Mouse (Mus musculus) left cerebral cortex, postnatal 4 days (tissue): Measurements from ENCODE around the gene Cldn6. TPM values are rescaled to one million over a fixed set of nuclear protein-coding genes. Genes with fewer than 3 reads are reported as not detected.
A peak's percentile ranks its signal among the peaks of the same experiment; 100 is the strongest.

Experiments used
- DNase-seq: peaks from one replicate; pipeline ENCODE4 v3.0.0-alpha.2; 2022
- intact Hi-C: fragments of 180-260 bp; cut with DNase I; formaldehyde crosslinking; loops from one replicate; pipeline ENCODE4 v1.15.1; 2025
- total RNA-seq, 2 experiments: library from RNA; stranded (reverse); gene quantifications; 2 replicates each; pipeline ENCODE4 v1.2.3; 2021

The Cldn6 gene
- total RNA-seq = under 1 TPM in 1 of 2 experiments, not detected in 1; 0.24 TPM

DNA sequence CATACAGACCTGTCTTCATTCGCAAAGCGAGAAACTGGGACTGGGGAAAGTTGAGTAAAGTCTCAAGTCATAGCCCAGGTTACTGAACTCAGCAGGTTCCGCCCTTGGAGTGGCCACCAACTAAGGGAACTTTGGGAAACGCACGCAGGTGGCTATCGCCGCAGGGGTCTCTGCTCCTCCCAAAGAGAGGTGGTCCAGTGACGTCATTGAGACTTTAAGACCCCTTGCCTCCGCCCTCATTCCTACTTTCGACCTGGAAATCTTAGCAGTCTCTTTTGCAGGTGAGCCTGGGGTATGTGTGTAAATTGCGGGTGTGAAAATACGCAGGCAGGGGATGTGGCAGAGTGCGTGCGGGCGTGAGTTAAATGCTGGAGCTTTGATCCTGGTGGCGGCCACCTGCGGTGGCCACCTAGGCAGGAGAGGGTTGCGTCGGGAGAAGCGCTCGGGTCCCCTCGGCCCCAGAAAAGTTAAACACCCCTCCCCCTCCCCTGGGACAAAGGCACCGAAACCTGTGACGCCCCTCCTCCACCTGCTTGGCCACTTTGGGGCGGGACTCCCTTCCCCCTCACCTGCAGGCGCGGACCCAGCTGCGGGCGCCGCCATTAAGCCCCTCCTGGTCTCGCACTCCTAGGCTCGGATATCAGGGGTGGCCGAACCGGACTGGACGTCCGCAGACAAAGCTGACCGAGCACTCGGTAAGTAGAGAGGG is at the start of gene Cldn6:
Gene Cldn6 (plus strand): TSS at position 123 of the 709 bp plus-strand sequence.
- intact Hi-C loops = no loop called here
- no peak for DNase-seq

DNA sequence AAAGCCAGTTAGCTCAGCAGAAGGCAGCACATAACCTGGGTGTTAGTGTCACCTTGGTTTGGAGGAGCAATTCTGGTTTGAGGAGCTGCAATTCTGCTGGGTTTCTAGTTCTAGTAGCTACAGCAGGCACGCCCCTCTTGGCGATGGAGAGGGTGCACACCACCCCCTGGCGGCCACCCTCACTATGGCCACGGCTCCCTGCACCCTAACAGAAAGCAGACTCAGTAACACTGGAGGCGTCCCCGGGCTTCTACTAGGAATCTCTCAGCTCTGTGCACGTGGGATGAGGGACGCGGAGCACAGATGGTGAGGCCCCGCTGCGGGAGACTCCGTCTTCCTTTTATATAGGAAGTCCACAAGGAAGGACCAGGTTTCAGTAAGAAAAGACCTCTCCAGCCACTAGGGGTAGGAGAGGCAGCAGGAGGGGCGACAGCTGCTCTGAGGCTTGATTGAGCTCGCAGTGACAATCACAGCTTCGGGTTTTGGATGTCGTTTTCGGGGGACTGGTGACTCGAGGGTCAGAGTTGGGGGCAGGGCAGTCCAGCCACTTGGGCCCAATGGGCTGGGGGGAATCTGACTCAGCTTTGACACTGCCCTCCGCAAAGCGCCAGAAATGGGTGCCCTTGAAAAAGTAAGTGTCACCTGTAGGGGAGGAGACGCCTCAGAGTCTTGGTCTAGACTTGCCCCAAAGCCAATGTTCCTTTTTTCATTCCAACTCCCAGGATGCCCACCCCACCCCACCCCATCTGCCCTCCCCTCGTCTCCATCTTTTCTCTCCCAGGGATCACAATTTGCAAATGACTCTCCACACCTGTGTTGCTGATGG is 48.6 kb upstream of the Cldn6 start:
- DNase-seq = peak; percentile 83
- intact Hi-C loops = no loop called here

DNA sequence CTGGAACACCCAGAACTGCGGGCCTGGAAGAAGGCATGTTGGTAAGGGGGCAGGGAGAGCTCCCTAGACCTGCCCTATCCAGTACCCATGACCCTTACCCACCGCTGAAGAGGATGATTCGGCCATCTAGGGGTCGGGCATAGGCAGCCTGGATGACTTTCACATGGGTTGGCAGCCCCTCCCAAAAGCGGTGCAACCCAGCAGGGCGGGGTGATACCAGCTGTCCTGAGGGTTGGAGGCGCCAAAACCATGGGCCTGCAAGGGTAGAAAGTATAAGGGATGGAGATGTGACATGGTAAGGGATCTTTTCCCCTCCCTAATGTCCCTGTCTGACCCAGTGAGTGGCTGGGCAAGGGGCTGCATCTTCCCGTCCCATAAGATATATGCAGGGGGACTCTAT is 47.8 kb upstream of the Cldn6 start:
- DNase-seq = peak; percentile 22
- intact Hi-C loops = no loop called here

DNA sequence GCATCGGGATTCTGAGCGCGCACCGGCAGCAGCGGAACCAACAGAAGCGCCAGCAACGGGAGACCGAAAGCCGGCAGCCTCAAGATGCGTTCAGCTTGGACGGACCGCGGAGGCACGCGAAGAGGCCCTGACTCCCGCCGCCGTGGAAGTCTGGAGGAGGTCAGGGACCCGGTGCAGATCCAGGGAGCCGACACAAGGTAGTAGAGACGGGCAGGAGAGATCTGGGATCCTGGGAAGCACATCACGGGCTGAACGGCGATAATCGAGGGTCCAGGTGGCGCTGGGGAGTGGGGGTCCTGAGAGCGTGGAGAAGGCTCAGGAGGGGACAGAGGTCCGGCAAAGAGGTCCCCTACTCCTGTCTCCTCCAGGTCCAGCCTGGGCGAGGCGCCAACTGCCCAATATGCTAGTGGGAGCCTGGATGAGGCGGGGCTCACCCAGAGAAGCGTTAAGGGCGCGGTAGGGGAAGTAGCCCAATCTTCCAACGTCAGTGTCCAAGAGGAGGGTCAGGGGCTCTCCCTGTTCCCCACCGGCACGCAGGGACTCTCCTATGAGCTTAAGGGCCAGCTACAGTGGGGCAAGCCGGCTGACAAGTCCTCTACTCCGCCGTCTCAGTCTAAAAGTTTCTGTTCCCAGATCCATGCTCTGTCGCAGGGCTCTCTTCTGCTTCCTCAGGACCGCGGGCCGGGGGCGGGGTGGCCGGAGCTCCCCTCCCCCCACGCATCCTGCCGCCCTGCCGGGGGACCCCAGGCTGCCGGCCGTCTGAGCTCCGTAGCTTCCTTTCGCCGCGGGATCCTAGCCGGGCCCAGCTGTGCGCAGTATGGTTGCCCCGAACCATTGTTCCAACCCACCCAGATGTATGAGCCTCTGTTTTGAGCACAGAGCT is 34.2 kb upstream of the Cldn6 start, which contains the start of gene Mmp25:
Gene Mmp25 (minus strand): TSS at position 665 of the 883 bp plus-strand sequence.
- peak; percentile 32 for DNase-seq
- intact Hi-C loops = no loop called here

DNA sequence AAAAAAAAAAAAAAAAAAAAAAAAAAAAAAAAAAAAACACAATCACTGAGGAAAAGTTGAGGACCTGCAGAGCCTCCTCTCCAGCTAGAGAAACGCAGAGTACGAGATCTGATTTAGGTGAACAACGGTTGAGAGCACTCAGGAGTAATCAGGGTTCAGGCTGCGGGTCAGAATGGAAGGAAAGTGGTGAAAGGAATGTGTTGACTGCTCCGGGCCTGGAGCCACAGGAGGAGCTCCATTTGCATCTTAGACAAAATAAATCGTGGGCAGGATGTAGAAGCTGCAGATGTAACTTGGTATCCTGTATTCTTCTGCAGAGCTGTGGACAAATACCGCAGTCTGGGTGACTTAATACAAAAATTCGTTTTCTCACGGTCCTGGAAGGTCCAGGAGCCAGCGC is 33.2 kb upstream of the Cldn6 start:
- DNase-seq = no peak
- intact Hi-C loops = no loop called here

DNA sequence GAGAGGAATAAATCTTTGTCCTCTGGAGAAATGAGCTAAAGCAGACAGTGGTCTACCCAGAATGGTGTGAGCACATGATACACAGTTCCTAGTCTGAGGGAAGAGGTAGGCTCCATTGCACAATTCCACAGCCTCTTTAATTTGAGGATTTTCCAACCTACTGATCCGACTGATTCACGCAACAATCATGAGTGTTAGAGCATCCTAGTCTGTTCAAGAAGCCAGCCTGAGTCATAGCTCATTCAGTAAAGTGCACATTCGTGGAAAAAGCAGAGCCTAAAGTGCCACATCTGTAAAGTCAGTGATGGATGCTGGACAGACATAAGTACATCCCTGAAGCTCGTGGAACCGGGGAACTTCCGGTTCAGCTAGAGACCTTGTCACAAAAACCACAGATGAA is 27.7 kb upstream of the Cldn6 start:
- intact Hi-C loops = no loop called here
- DNase-seq = no peak

DNA sequence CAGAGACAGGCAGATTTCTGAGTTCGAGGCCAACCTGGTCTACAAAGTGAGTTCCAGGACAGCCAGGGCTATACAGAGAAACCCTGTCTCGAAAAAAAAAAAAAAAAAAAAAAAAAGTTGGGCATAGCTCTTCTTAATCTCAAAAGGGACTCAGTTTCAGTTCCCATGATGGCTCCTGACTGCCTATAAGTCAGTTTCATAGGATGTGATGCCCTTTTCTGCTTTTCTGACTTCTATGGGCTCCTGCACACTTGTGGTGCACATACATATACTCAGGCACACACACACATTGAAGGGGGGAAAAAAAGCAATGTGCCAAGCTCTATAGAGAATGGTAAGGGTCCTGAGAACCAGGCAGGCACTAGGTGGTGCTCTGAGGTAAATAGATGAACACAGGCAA is 25.7 kb upstream of the Cldn6 start:
- intact Hi-C loops = no loop called here
- DNase-seq = no peak

DNA sequence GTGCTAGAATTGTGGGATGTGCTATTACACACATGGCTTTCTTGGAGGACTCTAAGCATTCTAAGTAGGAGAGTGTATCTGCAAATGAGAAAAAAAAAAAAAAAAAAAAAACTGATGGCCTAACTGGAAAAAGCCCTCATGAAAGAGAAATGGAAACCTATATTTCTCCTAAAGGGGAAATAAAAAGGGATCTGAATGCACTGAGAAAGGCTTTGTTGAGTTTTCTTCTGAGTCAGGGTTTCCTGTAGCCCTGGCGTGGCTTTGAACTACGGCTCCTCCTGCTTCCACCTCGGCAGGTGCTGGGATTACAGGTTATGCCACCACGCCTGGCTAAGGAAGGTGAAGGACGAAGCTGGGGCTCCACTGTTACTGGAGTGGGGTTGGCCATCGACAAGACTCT is 25.0 kb upstream of the Cldn6 start:
- intact Hi-C loops = no loop called here
- DNase-seq = no peak

DNA sequence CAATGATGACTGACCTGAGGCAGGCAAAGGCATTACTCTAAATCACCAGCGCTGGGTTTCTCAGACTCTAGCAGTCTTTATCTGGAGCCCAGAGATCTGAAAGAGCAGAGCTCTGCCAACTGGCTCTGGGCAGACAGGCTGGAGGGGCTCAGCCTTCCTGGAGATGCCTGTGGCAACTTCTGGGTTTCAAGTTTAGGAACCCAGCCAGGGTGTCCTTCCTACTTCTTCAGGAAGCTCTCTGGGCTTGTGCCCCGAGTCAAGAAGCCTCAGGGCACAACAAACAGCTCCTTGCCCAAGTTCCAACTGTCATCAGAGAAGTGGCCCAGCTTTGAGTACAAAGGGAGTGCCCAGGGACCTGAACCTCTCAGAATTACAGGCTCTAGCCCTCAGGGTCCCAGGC is 24.6 kb upstream of the Cldn6 start:
- no peak for DNase-seq
- intact Hi-C loops = no loop called here

DNA sequence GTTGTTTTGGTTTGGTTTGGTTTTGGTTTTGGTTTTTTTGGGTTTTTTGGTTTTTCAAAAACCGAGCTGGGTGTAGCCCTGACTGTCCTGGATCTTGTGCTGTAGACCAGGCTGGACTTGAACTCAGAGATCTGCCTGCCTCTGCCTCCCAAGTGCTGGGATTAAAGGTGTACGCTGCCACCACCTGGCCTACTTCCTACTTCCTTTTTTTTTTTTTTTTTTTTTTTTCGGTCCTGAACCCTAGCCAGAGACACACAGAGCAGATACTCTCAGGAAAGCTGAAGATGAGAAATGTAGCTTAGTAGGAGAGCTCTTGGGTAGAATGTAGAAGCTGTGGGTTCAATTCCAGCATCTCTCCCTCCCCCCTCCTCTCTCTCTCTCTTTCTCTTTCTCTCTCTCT is 20.6 kb upstream of the Cldn6 start:
- DNase-seq = no peak
- intact Hi-C loops = no loop called here

DNA sequence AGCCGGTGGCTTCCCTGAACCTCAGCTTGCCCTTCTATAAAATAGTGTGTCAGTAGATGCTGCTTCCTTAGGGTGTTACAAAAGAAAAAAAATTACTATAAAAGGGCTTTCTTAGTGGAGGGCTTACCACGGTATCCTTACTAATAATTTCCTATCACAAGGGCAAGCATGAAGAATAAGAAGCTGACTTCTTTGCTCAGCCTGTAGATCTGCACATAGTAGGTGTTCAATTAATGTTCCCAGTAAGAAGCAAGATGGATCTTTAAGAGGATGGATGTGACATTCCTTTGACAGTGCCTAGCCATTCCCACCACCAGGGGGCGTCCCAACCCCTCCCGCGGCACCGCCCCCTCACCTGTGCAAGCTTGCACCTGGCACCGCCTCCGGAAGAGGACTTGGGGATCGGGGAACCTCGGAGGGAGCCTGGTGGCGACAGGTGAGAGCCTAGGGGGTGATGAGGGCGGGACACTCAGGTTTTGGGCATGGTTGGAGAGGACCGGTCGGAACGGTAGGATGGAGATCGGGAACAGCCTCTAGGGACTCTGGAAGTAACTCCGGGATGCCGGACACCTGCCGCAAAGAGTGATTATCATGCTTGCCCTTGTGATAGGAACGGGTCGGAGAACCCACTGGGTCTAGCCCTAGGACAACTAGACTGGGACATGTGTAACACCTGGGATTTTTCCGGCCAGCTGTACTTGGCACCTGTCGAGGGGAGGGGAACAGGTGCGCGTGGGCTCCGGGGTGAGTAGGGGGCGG is 18.8 kb upstream of the Cldn6 start, which contains the start of gene Bicdl2:
Gene Bicdl2 (plus strand): TSS at position 390 of the 759 bp plus-strand sequence.
- no peak for DNase-seq
- intact Hi-C loops = no loop called here

DNA sequence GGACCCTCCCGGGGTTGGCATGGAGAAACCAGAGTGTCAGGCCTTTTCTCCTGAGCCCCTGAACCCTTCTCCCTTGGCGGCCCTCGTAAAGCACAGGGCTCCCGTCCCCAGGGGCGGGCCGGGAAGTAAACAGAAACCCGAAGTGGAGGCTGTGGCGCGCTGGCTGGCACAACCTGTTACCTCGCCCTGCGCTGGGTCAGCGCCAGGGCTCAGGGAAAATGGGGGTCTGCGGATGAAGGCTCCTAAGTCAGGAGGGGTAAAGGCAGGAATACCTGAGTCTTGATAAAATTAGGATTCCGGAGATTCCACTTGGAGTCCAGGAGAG is 18.2 kb upstream of the Cldn6 start:
- intact Hi-C loops = no loop called here
- no peak for DNase-seq

DNA sequence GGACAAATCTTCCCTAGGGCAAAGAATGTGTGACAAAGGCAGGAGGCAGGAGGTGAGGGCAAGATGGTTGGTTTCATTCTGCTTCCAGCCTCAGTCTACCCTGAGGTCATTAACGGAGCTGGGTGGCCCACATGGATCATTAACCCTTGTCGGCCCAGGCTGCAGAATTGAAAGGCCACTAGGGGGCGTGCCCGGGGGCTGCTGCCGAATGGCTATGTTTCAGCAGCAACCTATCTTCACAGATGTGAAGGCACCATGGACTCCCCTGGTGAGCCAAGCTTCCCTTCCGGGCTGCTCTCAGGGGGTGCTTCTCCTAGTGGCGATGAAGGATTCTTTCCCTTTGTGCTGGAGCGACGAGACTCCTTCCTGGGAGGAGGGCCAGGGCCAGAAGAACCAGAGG is 17.5 kb upstream of the Cldn6 start:
- DNase-seq = no peak
- intact Hi-C loops = no loop called here

DNA sequence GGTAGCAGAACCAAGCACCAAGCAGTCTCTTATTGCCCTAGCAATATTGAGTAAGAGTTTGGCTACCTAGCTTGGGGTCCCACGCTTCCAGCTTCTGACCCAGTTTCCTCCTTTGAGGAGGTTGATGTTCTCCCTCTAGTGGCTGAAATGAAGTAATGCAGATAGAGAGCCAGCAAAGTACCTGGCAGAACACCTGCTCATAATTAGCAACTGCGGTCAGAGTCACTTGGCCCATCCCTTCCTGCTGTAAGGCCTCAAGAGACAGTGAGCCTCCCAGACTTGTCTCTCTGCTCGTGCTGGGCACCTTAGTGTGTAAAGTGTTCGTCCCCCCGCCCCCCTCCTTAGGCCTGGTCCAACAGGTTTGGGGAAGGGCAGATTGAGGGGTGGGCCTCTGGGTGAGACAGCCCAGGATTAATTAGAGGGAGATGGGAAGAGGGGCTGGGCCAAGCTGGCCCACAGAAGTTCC is 14.5 kb upstream of the Cldn6 start:
- DNase-seq = no peak
- intact Hi-C loops = no loop called here

DNA sequence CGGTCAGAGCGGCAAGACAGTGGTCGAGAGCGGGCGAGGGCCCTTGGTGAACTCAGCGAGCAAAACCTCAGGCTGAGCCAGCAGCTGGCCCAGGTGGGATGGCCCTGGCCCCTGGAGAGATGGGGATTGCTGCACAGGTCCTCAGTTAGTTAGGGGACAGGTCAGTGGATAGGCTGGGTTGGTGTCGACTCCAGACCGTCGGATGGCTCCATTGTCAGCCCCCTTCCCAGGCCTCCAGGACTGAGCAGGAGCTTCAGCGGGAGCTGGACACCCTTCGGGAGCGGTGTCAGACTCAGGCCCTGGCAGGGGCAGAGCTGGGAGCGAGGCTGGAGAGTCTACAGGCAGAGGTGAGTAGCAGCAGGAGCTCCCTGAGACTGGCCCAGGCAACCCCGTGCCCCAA is 13.5 kb upstream of the Cldn6 start:
- intact Hi-C loops = no loop called here
- DNase-seq = no peak

DNA sequence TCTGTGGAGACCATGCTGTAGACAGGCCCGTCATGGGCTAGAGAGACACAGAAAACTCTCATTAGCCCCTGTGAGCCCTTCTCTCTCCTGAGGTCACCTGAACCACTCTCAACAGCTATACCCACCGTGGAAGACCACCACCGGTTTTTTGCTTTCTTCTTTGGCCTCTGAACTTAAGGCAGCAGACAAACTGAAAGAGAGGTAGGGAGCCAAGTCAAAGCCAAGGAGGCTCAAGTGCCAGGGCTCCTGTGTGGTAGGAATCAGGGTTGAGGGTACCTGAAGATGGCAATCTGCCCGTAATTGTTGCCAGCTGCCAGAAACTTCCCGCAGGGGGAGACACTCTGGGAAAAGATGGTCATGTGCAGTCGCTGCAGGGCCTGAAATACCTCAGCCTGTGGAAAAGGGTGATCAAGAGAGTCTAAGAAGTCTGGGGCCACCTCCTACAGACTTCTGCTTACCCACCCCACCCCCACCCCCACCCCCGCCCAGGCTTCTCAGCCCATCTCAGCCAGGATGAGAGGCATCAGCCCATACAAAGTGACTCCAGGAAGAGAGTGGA is 8.5 kb upstream of the Cldn6 start:
- intact Hi-C loops = no loop called here
- no peak for DNase-seq

DNA sequence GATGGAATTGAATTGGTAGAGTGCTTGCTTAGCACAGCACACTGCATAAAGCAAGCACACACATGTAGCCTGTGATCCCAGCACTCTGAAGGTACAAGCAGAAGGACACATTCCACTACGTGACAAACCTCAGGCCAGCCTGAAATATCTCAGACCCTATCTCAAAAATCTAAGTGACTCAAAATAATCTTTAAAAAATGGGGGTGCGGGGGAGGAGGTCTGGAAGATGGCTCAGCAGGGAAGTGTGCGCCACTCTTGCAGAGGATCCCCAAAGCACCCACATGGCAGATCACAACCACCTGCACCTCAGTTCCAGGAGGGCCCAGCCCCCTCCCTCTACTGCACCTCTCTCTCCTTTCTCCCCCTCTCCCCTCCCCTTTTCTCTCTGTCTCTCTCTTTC is 7.5 kb upstream of the Cldn6 start:
- intact Hi-C loops = no loop called here
- DNase-seq = no peak

DNA sequence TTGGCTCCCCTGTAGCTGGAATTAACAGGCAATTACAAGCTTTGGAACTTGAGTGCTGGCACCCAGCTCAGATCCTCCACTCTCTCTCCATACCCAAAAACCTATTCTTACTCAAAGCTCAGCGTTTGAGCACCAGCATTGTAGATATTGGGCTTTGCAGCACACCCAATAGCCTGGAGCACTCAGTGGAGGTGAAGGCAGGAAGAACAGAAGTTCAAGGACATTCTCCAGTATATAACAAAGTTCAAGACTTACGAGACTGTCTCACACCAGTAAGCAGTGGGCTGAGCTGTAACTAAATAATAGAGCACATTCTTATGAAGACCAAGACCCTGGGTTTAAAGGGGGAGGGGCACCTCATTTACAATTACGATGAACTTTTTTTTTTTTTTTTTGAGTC is 6.3 kb upstream of the Cldn6 start:
- DNase-seq = no peak
- intact Hi-C loops = no loop called here

DNA sequence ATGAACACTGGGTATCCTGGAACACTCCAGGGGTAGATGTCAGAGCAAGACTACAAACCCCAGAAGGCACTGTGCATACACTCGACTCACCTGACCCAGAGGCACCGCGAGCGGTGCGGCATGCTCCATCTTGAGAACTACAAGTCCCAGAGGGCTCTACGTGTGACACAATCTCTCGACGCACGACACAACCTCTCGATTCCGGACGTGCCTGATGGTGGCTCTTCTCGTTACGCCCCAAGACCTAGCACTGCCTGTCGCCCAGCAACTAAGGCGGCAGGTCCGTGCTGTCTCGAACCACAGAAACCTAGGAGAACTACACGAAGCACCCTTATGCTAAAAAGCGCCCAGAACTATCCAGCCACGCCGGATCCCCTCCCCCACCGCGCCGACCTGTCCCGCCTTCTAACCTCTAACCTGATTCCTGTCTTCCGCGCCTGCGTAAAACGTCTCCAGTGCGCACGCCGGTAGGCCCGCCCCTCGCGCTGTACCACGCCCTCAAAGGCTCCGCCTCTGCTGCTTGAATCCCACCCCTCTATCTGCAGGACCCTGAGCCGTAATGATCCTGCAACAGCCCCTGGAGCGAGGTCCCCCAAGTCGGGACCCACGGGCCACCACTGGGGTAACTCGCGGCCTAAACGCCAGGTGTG is 5.5 kb upstream of the Cldn6 start, which contains the start of the genes Hcfc1r1 and Thoc6:
Gene Hcfc1r1 (plus strand): TSS at position 173 of the 650 bp plus-strand sequence.
Gene Thoc6 (minus strand): TSS at position 459 of the 650 bp plus-strand sequence.
- intact Hi-C loops = no loop called here
- peak; percentile 93 for DNase-seq
